Mouse (Mus musculus) 416B (cell line): Measurements from ENCODE around the gene Pitx1.

ENCODE experiments used
- DNase-seq: peaks from one replicate; pipeline ENCODE4 v3.0.0; 2011; ENCODE audit warnings: low read depth

The Pitx1 gene

GRCm38 (mm10) chr13:55830833-55831721 lies 4.9 kb downstream of the Pitx1 start:
- no peak for DNase-seq

- no peak for DNase-seq
Measured at GRCm38 (mm10) chr13:55830081-55830832, 5.7 kb downstream of the Pitx1 start.

- DNase-seq = no peak
Measured at GRCm38 (mm10) chr13:55829018-55829655, 6.9 kb downstream of the Pitx1 start.

- DNase-seq = no peak
Measured at GRCm38 (mm10) chr13:55828141-55829017, 7.6 kb downstream of the Pitx1 start.

- DNase-seq = no peak
Measured at GRCm38 (mm10) chr13:55827679-55828140, 8.3 kb downstream of the Pitx1 start.

- DNase-seq = no peak
Measured at GRCm38 (mm10) chr13:55826796-55827678, 9.0 kb downstream of the Pitx1 start.

- DNase-seq = no peak
Measured at GRCm38 (mm10) chr13:55826008-55826671, 9.9 kb downstream of the Pitx1 start.

- no peak for DNase-seq
Measured at GRCm38 (mm10) chr13:55825245-55825681, 10.7 kb downstream of the Pitx1 start.

GRCm38 (mm10) chr13:55824151-55824945 lies 11.6 kb downstream of the Pitx1 start:
- no peak for DNase-seq

GRCm38 (mm10) chr13:55822499-55822898 lies 13.5 kb downstream of the Pitx1 start:
- no peak for DNase-seq

- DNase-seq = no peak
Measured at GRCm38 (mm10) chr13:55814834-55815233, 21.2 kb downstream of the Pitx1 start.

- DNase-seq = no peak
Measured at GRCm38 (mm10) chr13:55813490-55814016, 22.4 kb downstream of the Pitx1 start.

- DNase-seq = no peak
Measured at GRCm38 (mm10) chr13:55810947-55811346, 25.0 kb downstream of the Pitx1 start.

- DNase-seq = no peak
Measured at GRCm38 (mm10) chr13:55809707-55810106, 26.3 kb downstream of the Pitx1 start.

- peak; percentile 15 for DNase-seq
Measured at GRCm38 (mm10) chr13:55809041-55809623, 26.9 kb downstream of the Pitx1 start.

- no peak for DNase-seq
Measured at GRCm38 (mm10) chr13:55803973-55804372, 32.0 kb downstream of the Pitx1 start.

- DNase-seq = no peak
Measured at GRCm38 (mm10) chr13:55801246-55801645, 34.7 kb downstream of the Pitx1 start.

- no peak for DNase-seq
Measured at GRCm38 (mm10) chr13:55786120-55786519, 49.9 kb downstream of the Pitx1 start.
